Mouse (Mus musculus) lung, embryonic 15.5 days (tissue): ENCODE results near the gene Pde4d. TPM values are rescaled to one million over a fixed set of nuclear protein-coding genes. Genes with fewer than 3 reads are reported as not detected.

ENCODE experiments used
- ATAC-seq: fragments of 200-750 bp; cut with Nextera tagmentation; 2 replicates; pipeline ENCODE4 v1.8.0; 2017; ENCODE audit warnings: moderate number of reproducible peaks, borderline replicate concordance; ENCODE audit not compliant: low FRiP score, low TSS enrichment; ENCODE audit errors: extremely low read depth
- H3K27ac ChIP-seq: fragments of 300-500 bp; sonication (generic); 2 replicates; pipeline ENCODE4 v1.5.1; 2015; ENCODE audit warnings: moderate library complexity, mild to moderate bottlenecking, inconsistent platforms
- H3K27me3 ChIP-seq: fragments of 300-500 bp; sonication (generic); 2 replicates; pipeline ENCODE4 v1.6.1; 2015; ENCODE audit warnings: inconsistent platforms
- H3K36me3 ChIP-seq: fragments of 300-500 bp; sonication (generic); 2 replicates; pipeline ENCODE4 v1.6.1; 2015; ENCODE audit warnings: inconsistent platforms
- H3K4me1 ChIP-seq: fragments of 300-500 bp; sonication (generic); 2 replicates; pipeline ENCODE4 v1.6.1; 2015; ENCODE audit warnings: inconsistent platforms
- H3K4me2 ChIP-seq: fragments of 300-500 bp; sonication (generic); 2 replicates; pipeline ENCODE4 v1.6.1; 2015; ENCODE audit warnings: inconsistent platforms, mild to moderate bottlenecking, moderate library complexity
- H3K4me3 ChIP-seq: fragments of 300-500 bp; sonication (generic); 2 replicates; pipeline ENCODE4 v1.5.1; 2015; ENCODE audit warnings: mild to moderate bottlenecking, inconsistent platforms
- H3K9ac ChIP-seq: fragments of 300-500 bp; sonication (generic); 2 replicates; pipeline ENCODE4 v1.6.1; 2015; ENCODE audit warnings: inconsistent platforms
- H3K9me3 ChIP-seq: fragments of 300-500 bp; sonication (generic); 2 replicates; pipeline ENCODE4 v1.6.1; 2016; ENCODE audit warnings: inconsistent platforms
- WGBS: fragments of 180-500 bp; shearing (Covaris S2); methylation state at CpG from one replicate; pipeline ENCODE4 v1.1.7; 2015; 5-methylcytosine and 5-hydroxymethylcytosine counted together
- polyA plus RNA-seq: library from polyadenylated mRNA; unstranded; fragments of >200 nt; fragmentation: Nextera tagmentation; extraction: Ambion mirVana; gene quantifications from 2 replicates; pipeline ENCODE4 v1.2.1, GENCODE M21; 2015

The Pde4d gene
- polyA plus RNA-seq, 1 experiment from 2014 or later, result 18.2 TPM

DNA sequence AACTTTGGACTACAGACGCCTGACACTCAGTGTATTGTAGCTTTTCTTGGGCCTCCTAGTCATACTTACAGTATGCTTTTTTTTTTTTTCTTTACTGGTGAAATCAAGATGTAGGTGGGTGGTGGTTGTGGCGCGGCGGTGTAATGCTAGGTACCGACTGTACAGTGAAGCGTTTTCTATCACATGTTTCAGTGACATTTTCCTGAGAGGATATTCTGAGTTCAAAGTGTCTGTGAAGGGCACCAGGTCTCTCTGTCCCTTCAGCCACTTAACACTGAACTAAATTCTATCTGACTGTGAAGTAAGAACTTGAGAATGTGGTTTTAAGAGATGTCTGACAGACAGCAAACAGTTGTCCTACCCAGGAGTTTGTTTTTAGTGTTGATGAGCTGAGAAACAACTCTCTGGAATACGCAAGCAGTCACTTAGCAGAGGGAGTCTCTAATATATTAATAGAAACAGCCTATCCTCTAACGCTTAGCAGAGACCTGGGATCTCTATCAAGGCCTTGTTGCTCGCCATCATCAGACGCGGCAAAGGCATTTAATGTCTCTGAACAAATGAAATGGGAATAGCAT lies 1175.1 kb downstream of the Pde4d start:
- no peak overlapping the region for H3K4me3 ChIP-seq
- H3K27me3 ChIP-seq, result no peaks in the 10 kb centered on the region
- H3K4me2 ChIP-seq, result no peak overlapping the region
- no peak overlapping the region for H3K27ac ChIP-seq
- 78% methylated on average over 11 of the region's 11 CpGs for WGBS
- H3K9ac ChIP-seq, result no peak overlapping the region
- H3K9me3 ChIP-seq, result no peaks in the 10 kb centered on the region
- no peak for ATAC-seq
- H3K4me1 ChIP-seq, result no peaks in the 10 kb centered on the region
- no peaks in the 10 kb centered on the region for H3K36me3 ChIP-seq

DNA sequence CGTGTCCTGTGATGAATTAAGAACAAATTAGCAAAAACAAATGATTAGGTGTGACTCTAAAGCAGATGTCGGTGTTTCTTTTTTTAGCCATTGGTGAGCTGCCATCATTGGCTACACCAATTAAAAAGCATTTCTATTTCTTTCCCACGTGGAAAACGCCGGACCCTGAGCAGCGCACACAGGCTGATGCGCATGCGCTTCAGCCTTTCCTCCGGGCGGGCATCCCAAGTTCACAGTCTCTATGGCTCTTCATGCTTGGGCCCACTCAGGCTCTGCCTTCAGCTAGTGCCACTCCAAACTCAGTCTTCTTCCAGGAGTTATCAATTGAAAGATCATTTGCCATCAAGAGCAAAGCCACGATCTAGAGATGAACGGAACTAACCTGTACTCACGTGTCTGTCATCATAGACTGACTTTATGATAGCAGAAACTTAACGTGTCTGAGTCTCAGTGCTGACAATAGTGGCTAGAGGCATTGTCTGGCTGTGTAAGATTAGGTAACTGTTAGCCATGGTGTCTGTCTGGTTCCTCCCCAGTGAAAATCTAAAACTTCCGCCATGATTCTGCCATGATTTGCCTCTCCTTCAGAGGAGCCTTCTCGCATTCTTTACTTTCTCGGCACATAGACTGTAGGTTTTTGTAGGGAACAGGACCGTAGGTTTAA lies 1175.8 kb downstream of the Pde4d start:
- no peak for ATAC-seq
- Histone ChIP-seq H3K27ac (no peak overlapping the region), H3K36me3 (no peaks in the 10 kb centered on the region), H3K4me2 (no peak overlapping the region), H3K9ac (no peak overlapping the region), H3K4me3 (no peak overlapping the region), H3K4me1 (no peaks in the 10 kb centered on the region), H3K9me3 (no peaks in the 10 kb centered on the region), H3K27me3 (no peaks in the 10 kb centered on the region)
- 87% methylated on average over 18 of the region's 18 CpGs for WGBS

DNA sequence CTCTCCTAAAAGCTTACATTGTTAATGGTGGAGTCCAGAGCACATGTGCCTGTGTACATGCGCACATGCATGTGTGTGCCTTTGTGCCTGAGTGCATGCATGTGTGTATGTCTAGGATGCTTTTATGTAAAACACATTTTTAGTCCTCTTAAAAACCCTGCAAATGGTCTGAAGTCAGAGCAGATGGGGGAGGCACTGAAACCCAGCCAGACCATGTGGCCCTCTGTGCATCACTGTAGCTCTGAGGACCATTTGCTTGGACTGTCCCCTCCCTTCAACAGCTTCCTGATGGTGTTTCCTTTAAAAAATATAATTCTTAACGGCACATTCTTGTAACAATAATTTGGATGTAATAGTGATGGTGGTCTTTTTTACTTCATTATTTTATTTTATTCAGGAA lies 1177.5 kb downstream of the Pde4d start:
- Histone ChIP-seq H3K36me3 (no peaks in the 10 kb centered on the region), H3K4me2 (no peak overlapping the region), H3K27me3 (no peaks in the 10 kb centered on the region), H3K4me3 (no peak overlapping the region), H3K9me3 (no peaks in the 10 kb centered on the region), H3K4me1 (peaks cover 13% of the 10 kb centered on the region), H3K27ac (no peak overlapping the region), H3K9ac (no peak overlapping the region)
- ATAC-seq, result no peak
- WGBS, result 82% methylated on average over 2 of the region's 2 CpGs

DNA sequence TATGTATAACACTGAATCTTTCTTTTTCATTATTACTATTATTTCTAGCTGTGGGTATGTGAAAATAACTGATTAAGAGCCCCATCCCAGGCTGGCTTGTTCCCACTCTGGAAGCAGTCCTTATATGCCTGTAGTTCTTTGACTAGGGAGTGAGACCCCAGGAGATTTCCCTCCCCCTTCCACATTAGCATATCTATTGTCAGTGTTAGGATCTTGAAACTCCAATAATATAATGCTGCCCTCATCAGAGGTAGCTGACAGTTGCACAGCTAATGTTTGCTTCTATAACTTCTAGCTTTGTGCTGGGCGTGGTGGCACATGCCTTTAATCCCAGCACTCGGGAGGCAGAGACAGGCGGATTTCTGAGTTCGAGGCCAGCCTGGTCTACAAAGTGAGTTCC lies 1178.9 kb downstream of the Pde4d start:
- Histone ChIP-seq H3K36me3 (no peaks in the 10 kb centered on the region), H3K9ac (no peak overlapping the region), H3K9me3 (no peaks in the 10 kb centered on the region), H3K27me3 (no peaks in the 10 kb centered on the region), H3K4me1 (peaks cover 19% of the 10 kb centered on the region), H3K4me3 (no peak overlapping the region), H3K4me2 (no peak overlapping the region), H3K27ac (no peak overlapping the region)
- ATAC-seq, result no peak
- WGBS, result 97% methylated on average over 4 of the region's 4 CpGs

DNA sequence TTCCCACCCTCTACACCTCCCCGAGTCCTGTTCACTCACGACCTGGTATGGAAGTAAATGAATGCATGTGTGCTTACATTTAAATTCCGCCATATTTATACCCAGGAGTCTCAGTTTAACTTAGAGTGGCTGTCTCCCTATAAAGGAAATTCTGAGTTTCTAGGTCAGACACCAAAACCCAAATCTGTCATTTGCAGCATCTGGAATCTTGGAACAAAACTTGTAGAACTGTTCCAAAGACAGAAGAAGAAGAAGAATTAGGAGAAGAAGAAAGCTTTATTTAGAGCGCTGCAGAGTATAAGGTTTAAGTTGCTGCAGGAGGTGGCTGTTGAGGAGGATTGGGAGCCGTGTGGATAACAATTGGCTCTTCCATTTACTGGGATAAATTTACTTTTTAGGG lies 1179.5 kb downstream of the Pde4d start:
- H3K27me3 ChIP-seq, result no peaks in the 10 kb centered on the region
- no peak for ATAC-seq
- H3K9ac ChIP-seq, result no peak overlapping the region
- H3K27ac ChIP-seq, result no peak overlapping the region
- no peak overlapping the region for H3K4me3 ChIP-seq
- 83% methylated on average over 5 of the region's 5 CpGs for WGBS
- no peaks in the 10 kb centered on the region for H3K9me3 ChIP-seq
- H3K4me1 ChIP-seq, result peaks cover 19% of the 10 kb centered on the region
- H3K4me2 ChIP-seq, result no peak overlapping the region
- H3K36me3 ChIP-seq, result no peaks in the 10 kb centered on the region

DNA sequence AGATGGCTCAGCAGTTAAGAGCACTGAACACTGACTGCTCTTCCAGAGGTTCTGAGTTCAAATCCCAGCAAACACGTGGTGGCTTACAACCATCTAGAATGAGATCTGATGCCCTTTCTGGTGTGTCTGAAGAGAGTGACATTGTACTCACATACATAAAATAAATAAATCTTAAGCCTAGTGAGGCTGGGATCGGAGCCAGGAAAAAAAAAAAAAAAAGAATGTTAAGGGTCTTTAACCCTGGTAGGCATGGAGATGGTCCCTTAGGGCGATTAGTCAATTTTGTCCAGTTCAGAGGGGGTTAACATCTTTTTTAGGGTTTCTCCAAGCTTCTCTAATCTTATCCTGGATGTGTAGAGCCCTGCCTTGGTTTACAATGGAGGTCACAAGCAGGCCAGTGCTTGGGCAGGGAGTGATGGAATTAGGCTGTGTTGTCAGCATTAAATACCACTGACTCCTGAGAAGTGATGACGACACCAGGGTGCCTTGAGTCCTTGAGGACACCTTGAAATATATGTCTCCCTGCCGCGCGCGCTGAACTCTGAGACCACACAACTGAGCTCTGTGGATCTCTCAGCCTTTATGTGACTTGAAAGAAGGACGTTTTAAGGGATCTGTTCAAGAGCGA lies 1181.8 kb downstream of the Pde4d start:
- WGBS, result 13% methylated on average over 10 of the region's 10 CpGs
- Histone ChIP-seq H3K27ac (peak overlapping the region; percentile 33; the same call in 1 of the 2 replicates), H3K9me3 (no peaks in the 10 kb centered on the region), H3K36me3 (no peaks in the 10 kb centered on the region), H3K4me3 (no peak overlapping the region), H3K4me2 (peak overlapping the region; percentile 26; the same call in 1 of the 2 replicates), H3K27me3 (no peaks in the 10 kb centered on the region), H3K9ac (no peak overlapping the region), H3K4me1 (peaks cover 19% of the 10 kb centered on the region)
- ATAC-seq, result peak; percentile 64

DNA sequence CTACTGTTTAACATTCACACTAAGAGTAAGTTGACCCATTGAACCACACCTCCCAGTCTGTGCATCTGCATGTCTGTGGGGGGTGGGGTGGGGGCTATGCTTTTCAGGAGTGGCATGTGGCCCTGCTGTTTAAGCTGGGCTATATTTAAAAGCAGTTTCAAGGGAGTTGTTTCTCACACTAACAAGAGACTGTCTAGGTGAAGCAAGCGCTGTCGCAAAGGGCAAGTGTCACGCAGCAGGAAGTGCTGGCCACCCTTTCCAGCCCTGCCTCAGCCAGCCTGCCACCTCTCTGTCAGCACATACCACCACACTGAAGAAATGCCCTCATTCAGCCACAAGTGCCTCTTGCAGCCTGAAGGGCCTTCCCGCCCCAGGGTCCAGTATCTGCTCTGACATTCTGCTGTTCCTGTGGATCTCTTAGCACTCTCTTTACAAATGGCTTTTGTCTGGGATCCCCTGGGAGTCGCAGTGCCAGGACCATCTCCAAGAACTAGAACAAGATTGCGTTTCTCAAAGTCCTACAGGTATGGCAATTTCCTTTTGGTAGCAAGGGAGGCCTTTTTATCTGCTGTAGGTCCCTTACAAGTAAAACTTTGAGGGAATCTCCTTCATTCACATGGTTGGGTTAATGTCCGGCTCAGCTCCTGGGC lies 1182.8 kb downstream of the Pde4d start:
- peak overlapping the region; percentile 11; the same call in 1 of the 2 replicates for H3K4me2 ChIP-seq
- H3K9me3 ChIP-seq, result no peaks in the 10 kb centered on the region
- H3K4me1 ChIP-seq, result peaks cover 19% of the 10 kb centered on the region
- no peak overlapping the region for H3K4me3 ChIP-seq
- H3K9ac ChIP-seq, result no peak overlapping the region
- ATAC-seq, result peak; percentile 80
- H3K36me3 ChIP-seq, result no peaks in the 10 kb centered on the region
- peak overlapping the region; percentile 66 for H3K27ac ChIP-seq
- H3K27me3 ChIP-seq, result no peaks in the 10 kb centered on the region
- WGBS, result 22% methylated on average over 7 of the region's 7 CpGs

DNA sequence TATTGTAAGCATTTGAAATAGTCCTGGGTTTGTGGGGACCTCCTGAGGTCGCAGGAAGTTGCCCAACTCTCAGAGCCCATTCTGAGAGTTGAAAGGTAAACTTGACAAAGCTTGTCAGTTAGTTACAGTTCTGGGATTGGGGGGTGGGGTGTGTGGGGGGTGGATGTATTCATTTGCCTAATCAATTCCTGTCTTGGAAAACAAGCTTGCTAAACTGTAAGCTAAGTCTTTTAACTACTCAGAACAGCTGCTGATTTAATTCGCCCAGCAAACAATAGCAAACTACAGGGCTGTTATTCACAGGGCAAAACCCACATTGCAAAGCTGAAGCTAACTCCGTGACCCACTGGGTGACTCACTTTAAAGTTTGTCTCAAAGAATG lies 1183.3 kb downstream of the Pde4d start:
- no peak overlapping the region for H3K4me3 ChIP-seq
- H3K9ac ChIP-seq, result no peak overlapping the region
- no peak for ATAC-seq
- no peaks in the 10 kb centered on the region for H3K9me3 ChIP-seq
- peak overlapping the region; percentile 66; the same call in 1 of the 2 replicates for H3K27ac ChIP-seq
- H3K27me3 ChIP-seq, result no peaks in the 10 kb centered on the region
- H3K4me1 ChIP-seq, result peaks cover 19% of the 10 kb centered on the region
- WGBS, result 45% methylated on average over 3 of the region's 3 CpGs
- H3K36me3 ChIP-seq, result no peaks in the 10 kb centered on the region
- no peak overlapping the region for H3K4me2 ChIP-seq

DNA sequence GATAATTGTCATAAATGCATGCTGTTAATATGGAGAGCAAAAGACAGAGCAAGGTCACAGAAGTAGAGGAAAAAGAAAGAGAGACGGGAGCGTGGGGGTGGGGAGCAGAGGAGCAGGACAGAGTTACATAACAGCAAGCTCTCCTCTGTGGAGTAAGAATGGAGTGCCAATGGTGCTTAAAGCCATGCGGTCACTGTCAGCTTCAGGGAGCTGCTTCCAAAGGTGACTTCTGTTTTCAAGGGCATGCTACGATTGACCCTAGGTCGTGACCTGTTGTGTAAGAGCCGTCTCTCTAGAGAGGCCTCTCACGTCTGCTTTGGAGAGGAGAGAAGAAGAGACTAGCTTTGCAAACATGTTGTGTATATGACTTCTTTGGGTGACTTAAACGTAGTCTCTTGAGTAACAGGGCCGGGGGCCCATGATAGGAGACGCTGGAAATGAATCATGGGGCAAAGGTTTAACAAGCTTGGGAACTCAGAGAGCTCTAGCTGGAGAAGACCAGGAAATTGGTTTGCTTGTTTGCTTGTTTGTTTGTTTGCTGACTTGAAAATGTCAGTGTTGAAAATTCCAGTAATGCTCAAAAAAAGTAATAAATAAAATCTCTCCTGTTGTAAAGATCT lies 1186.3 kb downstream of the Pde4d start:
- H3K27ac ChIP-seq, result no peak overlapping the region
- H3K27me3 ChIP-seq, result no peaks in the 10 kb centered on the region
- H3K36me3 ChIP-seq, result no peaks in the 10 kb centered on the region
- no peaks in the 10 kb centered on the region for H3K9me3 ChIP-seq
- no peak overlapping the region for H3K4me3 ChIP-seq
- no peak overlapping the region for H3K9ac ChIP-seq
- H3K4me1 ChIP-seq, result peaks cover 21% of the 10 kb centered on the region
- no peak overlapping the region for H3K4me2 ChIP-seq
- no peak for ATAC-seq
- WGBS, result 69% methylated on average over 10 of the region's 10 CpGs

DNA sequence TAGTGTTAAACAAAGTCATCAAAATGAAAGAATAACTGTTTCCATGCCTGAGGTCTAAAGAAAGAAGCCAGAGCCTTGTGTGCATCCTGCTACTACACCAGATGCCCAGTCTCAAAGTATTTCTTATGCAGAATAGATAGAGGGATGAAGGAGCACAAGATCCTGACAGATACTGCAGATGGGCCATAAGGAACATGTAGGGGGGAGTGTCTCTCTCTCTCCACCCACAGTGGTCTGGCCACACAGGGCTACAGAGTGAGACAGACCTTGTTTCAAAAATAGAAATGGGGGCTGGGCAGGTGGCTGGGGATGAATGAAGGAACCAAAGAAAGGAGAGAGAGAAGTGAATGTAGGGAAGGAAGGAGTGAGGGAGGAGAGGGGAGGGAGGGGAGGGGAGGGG lies 1188.5 kb downstream of the Pde4d start:
- Histone ChIP-seq H3K36me3 (no peaks in the 10 kb centered on the region), H3K4me3 (no peak overlapping the region), H3K9ac (no peak overlapping the region), H3K4me1 (0 out of 2 replicates have a peak, but pooled peaks cover 6% of the 10 kb centered on the region), H3K4me2 (no peak overlapping the region), H3K27ac (no peak overlapping the region), H3K9me3 (no peaks in the 10 kb centered on the region), H3K27me3 (no peaks in the 10 kb centered on the region)
- ATAC-seq, result no peak

DNA sequence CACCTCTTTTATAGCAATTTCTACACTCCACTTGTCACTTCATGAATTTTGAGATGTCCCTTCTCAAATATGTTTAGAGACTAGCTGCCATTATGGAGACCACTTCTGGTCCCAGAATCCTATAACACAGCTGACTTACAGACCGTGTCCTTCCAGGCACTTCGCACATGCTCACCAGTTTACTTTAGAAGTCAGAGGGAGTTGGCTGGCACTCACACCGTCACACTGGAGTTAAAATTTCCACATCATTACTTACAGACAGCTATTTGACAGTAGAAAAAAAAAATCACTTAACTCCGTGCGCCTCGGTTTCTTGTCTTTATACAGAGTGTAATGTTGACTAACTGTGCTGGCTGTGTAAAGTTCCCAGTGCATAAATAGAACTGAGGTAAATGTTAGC lies 1189.5 kb downstream of the Pde4d start:
- H3K27ac ChIP-seq, result no peak overlapping the region
- H3K4me2 ChIP-seq, result no peak overlapping the region
- H3K9ac ChIP-seq, result no peak overlapping the region
- 0 out of 2 replicates have a peak, but pooled peaks have one; percentile 35 for ATAC-seq
- H3K27me3 ChIP-seq, result no peaks in the 10 kb centered on the region
- H3K4me3 ChIP-seq, result no peak overlapping the region
- H3K36me3 ChIP-seq, result no peaks in the 10 kb centered on the region
- H3K9me3 ChIP-seq, result no peaks in the 10 kb centered on the region
- WGBS, result 33% methylated on average over 6 of the region's 6 CpGs
- 0 out of 2 replicates have a peak, but pooled peaks cover 6% of the 10 kb centered on the region for H3K4me1 ChIP-seq
